Mouse (Mus musculus) lung, postnatal 0 days (tissue): ENCODE measurements at regions not wholly inside any gene's neighbourhood (a gene's known extent, or its start where the extent isn't known, plus 50 kb on each side); places are given as distances from the start of the nearest gene placed in this dataset.

Experiments
- CTCF ChIP-seq: IDR thresholded peaks from 2 replicates; pipeline ENCODE4 v1.5.1; 2016; ENCODE audit warnings: antibody characterized with exemption, mild to moderate bottlenecking
- EP300 ChIP-seq: IDR thresholded peaks from 2 replicates; pipeline ENCODE4 v1.6.1; 2016; ENCODE audit warnings: antibody characterized with exemption, mild to moderate bottlenecking, control low read depth

DNA sequence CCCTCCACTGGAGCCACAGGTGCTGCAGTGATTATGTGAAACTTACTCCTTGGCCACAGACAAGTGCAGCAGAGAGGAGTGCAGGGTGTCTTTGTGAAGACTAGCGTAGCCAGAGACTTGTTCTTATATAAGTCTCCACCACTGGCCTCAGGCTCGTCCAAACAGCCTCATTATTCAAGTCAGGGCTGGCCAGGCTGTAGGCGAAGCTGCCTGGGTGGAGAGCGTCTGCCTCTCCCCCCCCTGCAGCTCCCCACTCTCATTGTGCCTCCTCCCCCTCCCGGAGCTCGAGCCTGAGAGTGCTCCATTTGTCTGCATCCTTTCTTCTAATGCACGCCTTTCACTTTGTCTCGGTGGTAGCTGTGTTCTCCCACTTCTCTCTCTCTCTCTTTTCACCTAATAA lies 279.1 kb downstream of the Rngtt start:
- TF ChIP-seq CTCF (no peak), EP300 (no peak)
